Mouse (Mus musculus) layer of hippocampus, adult 8-10 months (tissue): ENCODE results near the gene Rab11fip4. TPM values are rescaled to one million over a fixed set of nuclear protein-coding genes. Genes with fewer than 3 reads are reported as not detected.
A peak's percentile ranks its signal among the peaks of the same experiment; 100 is the strongest.

Experiments
- DNase-seq, 2 experiments: peaks; one replicate each; pipeline ENCODE4 v3.0.0; 2022; ENCODE audit warnings: low spot score in 2 of 2
- total RNA-seq, 4 experiments: library from RNA; stranded (reverse); gene quantifications; 2 replicates each; pipeline ENCODE4 v1.2.4; 2022

The Rab11fip4 gene
- total RNA-seq, 4 experiments from 2014 or later: 157 to 175 (median 167) TPM

DNA sequence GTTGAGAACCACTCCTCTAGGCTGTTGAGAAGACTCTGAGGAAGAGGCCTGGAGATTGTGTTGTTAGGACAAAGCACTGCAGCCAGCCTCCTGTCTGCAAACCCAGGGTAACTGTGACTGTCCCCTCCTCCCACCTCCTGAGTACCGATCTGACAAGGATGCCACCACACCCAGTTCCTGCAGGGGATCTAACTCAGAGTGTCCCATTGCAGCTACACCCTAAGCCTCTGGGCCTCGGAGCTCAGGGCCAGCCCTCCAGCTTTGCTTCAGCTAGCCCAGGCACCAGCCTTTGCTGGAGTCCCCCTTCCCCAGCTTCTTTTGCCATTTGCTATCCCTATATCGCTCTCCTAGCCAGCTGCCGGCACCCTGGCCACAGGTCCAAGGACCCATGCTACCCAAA lies 22.7 kb downstream of the Rab11fip4 start:
- DNase-seq: no peak

DNA sequence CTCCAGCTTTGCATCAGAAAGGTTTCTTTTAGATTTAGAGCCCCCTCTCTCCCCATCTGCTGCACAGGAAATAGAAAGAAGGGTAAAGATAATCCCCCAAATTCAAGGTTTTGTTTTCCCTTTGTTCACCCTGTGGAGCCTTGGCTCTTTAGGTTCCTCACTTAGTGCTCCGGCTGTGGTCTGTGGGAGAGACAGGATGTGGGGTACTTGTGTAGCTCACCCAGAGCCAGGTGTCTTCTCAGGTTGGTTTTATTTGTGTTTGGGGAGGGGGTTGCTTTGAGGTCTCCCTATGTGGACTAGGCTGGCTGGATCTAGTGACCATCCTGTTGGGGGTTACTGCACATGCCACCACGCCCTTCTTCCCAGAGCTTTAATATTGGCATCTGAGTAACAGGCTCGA lies 23.9 kb downstream of the Rab11fip4 start:
- no peak for DNase-seq

DNA sequence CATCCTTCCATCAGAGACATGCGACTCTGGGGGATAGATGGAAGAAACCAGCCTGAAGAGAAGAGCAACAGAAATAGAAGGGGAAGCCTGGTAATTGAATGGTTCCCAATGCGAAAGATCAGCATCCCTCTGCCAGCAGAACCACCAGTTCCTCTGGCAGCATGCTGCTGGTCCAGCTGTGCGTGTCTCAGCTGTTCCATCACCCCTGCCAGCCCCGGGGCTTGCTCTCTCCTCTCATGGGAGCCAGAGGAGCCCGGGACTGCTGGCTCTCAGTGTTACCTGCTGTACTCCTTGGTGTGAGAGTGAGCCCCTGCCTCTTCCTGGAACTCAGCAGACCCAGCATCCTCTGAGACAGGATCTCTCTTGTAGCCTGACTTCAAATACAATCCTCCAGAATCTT lies 24.9 kb downstream of the Rab11fip4 start:
- no peak for DNase-seq

DNA sequence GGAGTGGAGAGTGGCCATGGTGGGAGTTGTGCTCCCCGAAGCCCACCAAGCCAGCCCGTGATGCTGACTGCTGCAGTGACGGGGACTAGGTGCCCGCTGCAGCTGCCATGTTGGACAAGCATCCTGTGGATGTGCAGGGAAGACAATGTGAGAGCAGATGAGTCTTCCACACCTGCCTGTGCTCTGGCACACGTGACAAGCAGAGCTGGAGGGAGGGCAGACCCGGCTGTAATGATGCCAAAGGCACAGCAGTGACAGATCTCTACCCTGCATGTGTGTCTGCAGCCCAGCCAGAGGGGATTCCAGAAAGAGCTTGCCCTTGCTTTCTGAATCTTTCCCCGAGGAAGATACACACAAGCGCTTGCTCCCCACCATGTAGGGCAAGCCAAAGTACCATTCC lies 27.0 kb downstream of the Rab11fip4 start:
- no peak for DNase-seq

DNA sequence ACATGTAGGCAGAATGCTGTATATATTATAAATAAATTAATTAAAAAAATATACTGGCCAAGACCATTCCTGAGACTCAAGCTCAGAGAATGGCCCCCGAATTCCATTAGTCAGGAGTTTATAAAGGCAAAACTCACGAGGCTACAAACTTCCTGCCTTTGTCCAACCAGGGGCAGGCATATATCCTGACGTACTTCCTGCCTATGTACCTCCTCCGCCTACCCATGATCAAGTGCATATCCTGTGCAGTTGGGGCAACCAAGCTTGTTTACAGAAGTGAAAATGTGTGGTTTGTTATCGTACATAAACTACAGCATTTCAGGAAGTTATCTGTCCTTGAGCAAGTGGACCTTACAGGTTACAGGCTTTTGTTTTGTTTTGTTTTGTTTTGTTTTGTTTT lies 32.0 kb downstream of the Rab11fip4 start:
- no peak for DNase-seq

DNA sequence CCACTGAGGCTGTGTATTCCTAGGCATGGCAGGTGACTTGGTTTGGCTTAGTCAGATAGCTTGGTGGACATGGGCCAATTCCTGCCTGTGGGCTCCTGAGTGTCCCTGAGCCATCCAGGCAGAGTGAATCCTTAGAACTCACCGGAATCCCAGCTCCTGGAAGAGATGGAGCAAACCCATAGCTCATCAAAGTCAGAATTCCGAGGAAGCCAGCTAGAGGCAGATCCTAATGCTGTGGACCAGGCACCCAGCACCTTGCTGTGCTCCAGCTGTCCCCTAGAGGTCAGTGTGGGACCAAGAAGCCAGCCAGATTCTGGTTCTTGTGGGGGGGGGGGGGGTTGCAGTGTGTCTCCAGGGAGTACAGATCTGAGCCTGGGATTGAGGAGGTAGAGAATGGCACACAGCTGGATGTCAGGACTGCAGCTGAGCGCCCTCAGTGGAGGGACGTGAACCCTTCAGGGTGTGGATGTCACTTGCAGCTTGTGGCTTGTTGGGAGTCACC lies 33.8 kb downstream of the Rab11fip4 start:
- DNase-seq: peak in 1 of 2 experiments; percentile 76

DNA sequence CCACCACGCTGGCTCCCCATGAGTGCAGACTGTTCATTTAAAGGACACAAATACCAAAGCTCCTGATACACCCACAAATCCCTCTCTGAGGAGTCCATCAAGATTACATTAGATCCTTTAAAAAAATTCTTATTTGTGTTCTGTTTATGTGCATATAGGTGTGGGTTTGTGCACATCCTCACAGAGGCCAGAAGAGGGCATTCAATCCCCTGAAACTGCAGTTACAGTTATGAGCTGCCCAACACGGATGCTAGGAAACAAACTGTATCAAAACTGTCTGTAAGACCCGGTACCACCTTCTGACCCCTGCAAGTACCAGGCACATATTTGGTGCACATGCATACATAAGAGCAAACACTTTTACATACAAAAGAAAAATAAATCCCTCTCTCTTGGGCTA lies 37.7 kb downstream of the Rab11fip4 start:
- no peak for DNase-seq

DNA sequence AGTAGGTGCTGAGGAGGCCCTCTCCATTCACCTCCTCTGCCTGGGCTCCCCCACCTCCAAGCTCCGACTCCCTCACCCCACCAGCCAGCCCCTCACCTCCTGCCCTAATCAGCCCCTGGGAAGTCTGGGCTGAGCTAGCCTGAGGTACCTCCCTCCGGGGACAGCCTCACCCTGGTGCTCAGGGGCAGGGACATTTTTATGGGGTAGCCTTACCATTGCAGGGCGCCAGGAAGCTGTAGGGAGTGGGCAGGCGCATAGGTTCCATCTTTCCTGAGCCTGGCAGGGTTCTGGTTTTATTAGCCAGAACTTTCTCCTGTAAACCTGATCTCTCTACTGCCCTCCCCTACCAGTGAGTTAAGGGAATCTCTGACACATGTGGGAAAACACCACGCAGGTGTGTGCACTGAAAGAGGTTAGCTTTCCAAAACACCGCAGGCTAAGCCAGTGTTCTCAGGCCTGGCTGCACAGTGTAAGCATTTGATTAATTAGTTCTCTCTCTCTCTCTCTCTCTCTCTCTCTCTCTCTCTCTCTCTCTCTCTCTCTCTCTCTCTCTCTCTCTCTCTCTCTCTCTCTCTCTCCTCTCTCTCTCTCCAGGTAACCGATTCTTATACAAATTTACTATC lies 38.9 kb downstream of the Rab11fip4 start:
- DNase-seq: no peak

DNA sequence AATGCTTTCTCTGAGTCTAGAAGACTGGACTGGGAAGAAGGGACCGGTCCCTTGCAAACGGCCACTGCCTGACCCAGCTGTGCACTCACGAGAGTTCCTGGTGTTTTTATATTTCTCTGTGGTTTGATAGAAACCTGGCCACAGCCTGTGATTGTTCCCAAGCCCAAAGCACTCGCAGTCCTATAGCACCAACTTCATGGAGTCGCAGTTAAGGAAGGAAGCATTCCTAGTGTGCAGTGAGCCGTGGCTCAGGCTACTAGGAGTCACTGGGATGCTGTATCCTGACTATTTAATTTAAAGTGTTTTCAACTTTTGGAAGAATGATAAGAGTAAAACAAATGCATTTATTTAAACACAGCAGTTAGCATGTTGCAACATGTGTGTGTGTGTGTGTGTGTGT lies 39.5 kb downstream of the Rab11fip4 start:
- DNase-seq: no peak

DNA sequence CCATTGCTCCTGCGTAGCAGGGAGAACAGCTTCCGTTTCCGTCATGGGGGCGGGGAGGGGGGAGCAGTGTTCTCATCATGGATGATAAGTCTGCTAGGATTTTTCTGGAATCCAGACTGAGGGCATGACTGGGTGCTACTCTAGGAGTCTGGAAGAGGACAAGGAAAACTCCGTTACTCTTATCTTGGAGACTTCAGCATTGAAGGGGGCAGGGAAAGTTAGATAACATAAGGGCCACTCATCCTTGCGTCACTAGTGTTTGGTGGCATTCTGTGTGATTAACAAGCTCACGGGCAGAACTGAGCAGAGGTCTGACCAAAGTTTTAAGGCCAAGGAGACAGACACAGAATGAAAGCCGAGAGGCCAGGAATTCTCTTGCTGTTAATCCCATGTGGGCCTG lies 42.4 kb downstream of the Rab11fip4 start:
- no peak for DNase-seq

DNA sequence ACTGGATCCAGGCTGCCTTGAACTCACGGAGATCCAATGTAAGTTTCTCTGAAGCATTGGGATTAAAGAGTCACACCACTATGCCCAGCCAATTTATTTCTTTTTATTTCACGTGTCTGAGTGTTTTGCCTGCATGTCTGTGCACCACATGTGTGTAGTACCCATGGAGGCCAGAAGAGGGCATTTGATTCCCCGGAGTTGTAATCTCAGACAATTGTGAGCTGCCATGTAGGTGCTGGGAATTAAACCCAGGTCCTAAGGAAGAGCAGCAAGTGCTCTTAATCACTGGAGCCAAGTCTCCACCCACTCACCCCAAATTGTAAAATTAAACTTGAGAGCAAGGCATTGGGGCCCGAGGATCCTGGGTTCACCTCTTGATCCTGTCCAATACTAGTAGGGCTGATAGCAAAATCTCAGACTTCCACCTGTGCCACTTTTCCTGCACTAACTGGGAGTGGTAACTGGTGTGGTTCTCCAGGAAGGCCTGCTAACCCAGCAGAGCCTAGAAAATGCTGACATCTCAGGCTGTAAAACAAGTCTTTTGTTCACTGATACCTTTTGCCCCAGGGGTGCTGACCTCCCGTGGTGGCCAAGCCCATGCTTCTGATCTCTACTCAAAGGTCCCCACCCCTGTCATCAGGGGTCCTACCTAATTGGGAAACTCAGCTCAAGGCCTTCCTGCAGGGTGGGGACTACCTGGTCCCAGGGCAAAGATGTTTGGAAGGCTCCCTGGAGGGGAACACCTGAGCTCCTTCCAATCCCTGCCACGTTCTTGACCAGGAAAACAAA lies 44.8 kb downstream of the Rab11fip4 start:
- DNase-seq: no peak

DNA sequence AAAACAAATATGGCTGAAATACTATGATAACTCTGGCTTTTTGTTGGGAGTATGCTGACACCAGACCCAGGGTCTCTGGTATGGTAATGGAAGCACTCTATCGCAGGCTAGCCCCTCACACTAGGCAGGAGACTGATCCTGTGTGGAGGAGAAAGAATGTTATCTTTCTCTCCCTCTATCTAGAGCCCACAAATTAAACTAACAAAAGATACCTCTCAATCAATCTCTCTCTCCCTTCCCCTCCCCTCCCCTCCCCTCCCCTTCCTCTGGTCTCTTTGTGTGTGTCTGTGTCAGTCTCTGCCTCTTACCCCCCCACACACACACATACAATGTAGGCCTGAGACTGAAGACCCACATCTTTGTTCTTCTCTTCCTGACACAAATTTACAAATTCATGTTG lies 45.5 kb downstream of the Rab11fip4 start:
- no peak for DNase-seq

DNA sequence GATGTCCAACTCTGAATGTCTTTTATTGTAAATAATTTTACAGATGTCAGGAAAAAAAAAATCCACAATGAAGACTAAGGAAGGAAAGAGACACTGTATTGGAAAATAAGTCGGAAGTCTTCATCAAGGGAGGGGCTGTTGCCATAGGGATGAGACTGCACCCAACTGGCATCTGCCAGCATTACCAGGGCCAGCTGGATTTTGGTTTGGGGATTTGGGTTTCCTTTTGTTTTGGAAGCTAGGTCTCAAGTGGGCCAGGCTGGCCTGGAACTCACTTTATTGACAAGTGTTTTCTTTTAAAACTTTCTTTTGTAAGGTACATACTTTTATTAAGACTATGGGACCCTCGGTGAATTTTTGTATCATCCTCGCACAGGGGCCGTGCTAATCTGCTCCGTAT lies 47.7 kb downstream of the Rab11fip4 start:
- no peak for DNase-seq

DNA sequence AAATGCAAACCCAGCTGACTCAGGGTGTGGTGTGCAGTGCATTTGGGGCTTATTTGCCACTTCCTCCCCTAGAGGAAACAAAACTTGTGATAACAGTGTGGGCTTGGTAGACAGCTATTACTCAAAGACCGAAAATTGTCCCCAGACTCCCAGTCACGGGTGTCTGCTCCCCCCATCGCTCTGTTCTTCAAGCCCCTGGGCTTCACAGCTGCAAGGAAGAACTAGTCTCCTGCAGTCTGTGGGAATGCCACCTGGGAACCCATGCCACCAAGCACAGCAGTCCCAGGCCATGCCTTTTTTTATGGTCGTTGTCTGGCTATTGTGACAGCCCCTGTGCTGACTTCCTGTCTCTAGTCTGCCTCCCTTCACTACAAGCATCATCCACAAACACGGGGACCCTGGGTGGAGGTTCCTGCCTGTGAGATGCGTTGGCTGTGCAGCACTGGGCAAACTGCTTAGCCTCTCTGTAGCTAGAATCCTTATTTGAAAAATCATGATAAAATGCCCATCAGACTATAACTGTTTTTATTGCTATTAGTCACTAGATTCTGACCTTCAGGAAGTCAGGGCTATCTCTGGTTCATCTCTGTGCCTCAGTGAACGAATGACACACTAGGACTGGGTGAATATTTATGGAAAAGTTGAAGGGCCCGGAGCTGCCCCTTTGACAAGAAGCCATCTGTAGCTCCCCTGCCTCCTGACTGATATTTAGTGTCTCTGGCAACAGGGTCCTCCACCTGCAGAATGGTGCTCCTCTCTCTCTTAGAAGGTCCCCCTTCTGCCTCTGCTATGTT lies 50.1 kb downstream of the Rab11fip4 start:
- DNase-seq: no peak

DNA sequence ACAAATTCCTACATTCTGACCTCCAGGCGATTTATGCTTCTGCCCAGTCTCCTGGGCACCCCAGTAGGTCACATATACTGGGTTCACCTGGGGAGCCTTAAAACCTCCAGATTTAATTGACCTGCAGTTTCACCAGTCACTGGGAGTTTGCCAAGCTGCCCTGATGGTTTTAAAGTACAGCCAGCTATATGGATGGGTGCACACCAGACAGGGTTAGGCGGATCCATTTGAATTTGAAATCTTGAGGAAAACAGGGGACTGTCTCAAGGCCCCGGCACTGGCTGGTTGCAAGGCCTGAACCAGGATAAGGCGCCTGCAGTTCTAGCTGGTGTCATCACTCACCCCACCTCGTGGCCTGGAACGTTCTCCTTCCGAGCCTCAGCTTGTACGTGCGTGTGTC lies 52.7 kb downstream of the Rab11fip4 start:
- DNase-seq: no peak

DNA sequence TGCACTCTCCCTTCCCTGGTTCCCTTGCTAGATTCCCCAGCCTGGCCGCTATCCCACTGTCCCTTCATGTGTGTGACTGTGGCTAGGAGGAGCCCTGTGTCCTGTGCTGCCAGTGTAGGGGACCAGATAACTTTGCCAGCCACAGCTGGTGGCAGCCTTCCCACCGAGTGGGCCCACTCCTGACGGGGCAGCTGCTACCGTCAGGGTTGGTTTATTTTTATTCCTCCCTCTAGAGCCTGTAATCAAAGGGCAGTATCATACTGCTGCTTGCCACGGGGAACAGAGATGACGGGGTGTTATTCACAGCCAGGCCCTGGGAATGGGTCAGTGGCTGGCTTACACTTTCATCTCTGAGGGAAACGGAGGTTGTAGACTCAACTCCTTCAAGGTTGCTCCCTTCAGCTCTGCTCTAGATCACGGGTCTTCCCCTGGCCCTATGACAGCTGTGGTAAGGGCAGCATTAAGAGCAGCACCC lies 53.7 kb downstream of the Rab11fip4 start:
- DNase-seq: no peak

DNA sequence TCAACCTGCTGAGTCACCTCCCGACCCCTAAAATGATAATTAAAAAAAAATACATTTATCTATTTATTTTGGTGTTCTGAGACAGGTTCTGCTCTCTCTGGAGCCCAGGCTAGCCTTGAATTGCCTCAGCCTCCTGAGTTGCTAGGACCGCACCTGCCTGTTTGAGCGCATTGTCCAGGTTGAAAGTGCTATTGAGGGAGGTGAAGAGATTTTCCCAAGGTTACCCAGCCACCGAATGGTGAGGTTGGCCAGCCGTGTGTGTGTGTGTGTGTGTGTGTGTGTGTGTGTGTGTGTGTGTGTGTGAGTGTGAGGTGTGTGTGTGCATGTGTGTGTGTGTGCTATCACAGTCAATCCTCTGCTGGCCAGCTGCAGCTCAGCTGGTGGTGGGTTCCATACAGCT lies 55.0 kb downstream of the Rab11fip4 start:
- no peak for DNase-seq

DNA sequence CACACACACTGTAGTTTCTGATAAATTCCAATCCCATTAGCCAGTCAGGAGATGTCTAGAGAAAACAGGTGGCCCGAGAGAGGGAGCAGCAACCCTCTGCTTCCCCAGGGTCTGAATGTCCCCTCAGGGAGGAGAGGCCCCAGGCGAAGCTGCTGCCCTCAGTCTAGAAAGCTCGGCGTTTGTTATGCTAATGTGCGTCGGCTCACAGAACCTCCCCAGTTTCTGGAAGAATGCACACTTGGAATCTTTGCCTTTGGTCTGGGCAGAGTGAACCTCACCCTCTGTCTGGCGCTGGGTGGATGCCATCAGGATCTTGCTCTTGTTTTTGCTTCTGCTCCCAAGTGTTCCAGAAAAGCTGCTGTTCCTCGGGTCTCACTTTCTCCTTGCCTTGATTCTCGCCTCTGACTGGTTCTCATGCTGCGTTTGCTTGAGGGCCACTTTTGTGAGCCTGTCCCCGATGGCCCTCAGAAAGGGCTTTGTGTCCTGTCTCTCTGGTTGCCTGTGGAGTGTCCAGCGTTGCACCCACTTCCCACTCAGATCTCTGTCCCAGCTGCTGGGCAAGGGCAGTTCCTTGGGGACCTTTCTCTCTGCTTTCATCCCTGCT lies 55.6 kb downstream of the Rab11fip4 start:
- DNase-seq: no peak

DNA sequence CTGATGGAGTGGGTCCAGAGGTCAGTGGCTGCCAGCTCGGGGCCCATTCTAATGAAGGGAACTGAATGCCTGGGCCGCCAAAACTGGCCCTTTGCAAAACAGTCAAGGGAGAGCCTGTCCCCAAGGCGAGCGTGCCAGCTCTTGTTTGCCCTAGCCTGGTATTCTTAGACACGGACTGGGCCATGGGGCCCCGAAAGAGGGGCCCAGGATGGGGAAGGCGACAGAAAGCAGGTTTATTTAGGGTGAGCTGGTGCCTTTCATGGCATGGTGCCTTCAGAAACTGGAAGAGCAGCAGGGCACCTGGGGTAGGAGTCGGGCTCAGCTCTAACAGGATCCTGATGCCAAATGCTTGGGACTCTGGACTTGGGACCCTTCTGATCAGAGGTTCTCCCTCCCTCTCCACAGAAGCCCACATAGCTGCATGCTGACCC lies 56.1 kb downstream of the Rab11fip4 start:
- peak; percentile 78 to 86 for DNase-seq

DNA sequence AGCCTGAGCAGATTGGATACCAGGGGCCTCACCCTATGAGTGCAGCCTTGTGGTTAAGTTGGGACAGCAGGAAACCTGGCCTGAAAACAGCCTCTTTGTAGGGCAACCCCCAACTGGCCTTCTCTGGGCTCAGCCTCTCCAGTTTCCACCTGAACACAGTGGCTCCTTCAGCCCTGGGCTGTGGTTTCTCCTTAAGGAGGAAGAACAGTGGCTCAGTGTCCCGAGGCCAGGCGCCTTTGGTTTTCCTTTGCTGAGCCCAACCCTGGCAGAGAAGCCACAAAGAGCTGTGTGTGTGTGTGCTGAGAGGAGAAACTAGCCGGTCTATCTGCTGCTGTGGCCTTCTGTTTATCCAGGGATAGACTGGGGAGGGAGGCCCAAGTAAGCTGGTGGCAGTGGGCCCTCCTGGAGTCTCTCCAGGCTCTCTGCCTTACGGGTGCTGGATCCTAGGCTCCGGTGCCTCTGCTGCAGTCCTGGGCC lies 59.4 kb downstream of the Rab11fip4 start:
- peak; percentile 46 to 60 for DNase-seq

DNA sequence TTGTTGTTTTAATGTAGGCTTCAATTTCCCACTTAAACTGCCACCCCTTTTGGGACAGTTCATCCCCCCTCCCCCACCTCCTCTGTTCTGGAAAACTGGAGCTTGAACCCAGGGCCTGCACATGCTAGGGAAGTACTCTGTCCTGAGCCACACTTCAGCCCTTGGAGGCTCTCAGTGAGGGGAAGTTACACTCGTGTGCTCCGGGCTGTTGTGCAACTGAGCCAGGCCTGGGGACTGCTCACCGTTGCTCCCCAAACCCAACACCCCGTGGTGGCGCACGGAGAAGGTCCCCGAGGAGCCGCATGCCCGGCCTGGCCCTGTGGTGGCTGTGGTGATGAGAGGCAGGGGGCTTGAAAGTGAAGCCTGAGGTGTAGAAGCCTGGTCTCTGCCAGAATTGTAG lies 61.2 kb downstream of the Rab11fip4 start:
- no peak for DNase-seq
